Mouse (Mus musculus): ENCODE data around the gene Gcdh. TPM values are rescaled to one million over a fixed set of nuclear protein-coding genes. Genes with fewer than 3 reads are reported as not detected.
A peak's percentile ranks its signal among the peaks of the same experiment; 100 is the strongest.

Gcdh gene
- polyA plus RNA-seq, 1 experiment from 2014 or later = 32.2 TPM

- Histone ChIP-seq H3K27me3 (peaks cover 37% of the 10 kb centered on the region), H3K36me3 (no peaks in the 10 kb centered on the region), H3K27ac (replicated peaks) (no peak overlapping the region)
These were observed 33.8 kb upstream of the Gcdh start for GRCm38 (mm10) chr8:84927513-84927912.

DNA sequence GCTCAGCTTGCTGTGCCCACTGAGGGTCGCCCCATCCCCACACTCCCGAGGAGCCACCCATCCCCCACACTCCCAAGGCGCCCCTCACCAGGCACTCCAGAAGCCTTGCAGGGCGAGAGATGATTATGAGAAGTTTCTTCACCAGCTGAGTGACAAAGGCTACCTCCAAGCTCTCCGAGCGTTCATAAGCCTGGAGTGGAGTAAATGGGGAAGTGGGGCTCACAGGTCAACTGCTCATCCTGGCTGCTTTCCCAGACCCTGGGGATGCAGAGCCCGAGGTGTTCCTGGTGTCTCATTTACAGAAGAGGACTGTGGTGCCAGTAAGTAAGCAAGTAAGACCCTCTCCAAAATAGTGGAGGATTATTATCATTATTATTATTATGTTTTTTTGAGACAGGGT is 31.8 kb upstream of the Gcdh start:
- Histone ChIP-seq H3K36me3 (no peaks in the 10 kb centered on the region), H3K4me2 (replicated peaks) (no peak overlapping the region), H3K4me1 (peaks cover 7% of the 10 kb centered on the region; the same call in 1 of the 2 replicates), H3K9me3 (replicated peaks) (no peaks in the 10 kb centered on the region), H3K27ac (replicated peaks) (no peak overlapping the region), H3K9ac (no peak overlapping the region), H3K27me3 (peaks cover 22% of the 10 kb centered on the region), H3K4me3 (replicated peaks) (no peak overlapping the region)
- no peak for ATAC-seq (ENCODE audit: insufficient number of reproducible peaks, low FRiP score, low TSS enrichment, low read depth)
- WGBS = 66% methylated on average over 7 of the region's 7 CpGs

More at GRCm38 (mm10) chr8:84927513-84927912, 33.8 kb upstream of the Gcdh start:
- Histone ChIP-seq H3K4me3 (replicated peaks) (no peak overlapping the region), H3K9me3 (replicated peaks) (no peaks in the 10 kb centered on the region), H3K4me2 (replicated peaks) (no peak overlapping the region), H3K9ac (no peak overlapping the region), H3K4me1 (peaks cover 7% of the 10 kb centered on the region; the same call in 1 of the 2 replicates)
- WGBS = 80% methylated on average over 1 of the region's 1 CpGs
- ATAC-seq (ENCODE audit: insufficient number of reproducible peaks, low FRiP score, low TSS enrichment, low read depth) = no peak

DNA sequence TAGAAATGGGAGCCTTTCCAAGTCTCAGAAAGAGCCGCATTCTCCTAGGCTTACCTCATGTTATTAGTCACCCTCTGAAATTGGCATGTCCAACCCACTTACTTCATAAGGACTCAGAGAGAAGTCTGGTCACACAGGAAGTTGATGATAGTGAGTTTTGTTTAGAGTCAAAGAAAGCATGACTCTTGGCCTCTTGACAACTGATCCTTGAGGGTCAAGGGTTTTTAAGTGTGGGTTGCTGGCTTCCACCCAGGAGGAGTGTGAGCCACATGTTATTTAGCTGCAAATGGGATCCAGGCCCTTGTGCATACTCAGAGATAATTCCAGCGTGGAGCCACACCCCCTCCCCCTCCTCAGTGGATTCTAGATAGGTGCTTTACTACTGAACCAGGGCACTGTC is 27.9 kb upstream of the Gcdh start:
- H3K4me3 ChIP-seq (replicated peaks) = no peak overlapping the region
- no peaks in the 10 kb centered on the region for H3K4me1 ChIP-seq
- WGBS = 59% methylated on average over 2 of the region's 2 CpGs
- no peak overlapping the region for H3K27ac ChIP-seq (replicated peaks)
- no peak overlapping the region for H3K9ac ChIP-seq
- H3K27me3 ChIP-seq = peaks cover 13% of the 10 kb centered on the region; the same call in 1 of the 2 replicates
- H3K36me3 ChIP-seq = no peaks in the 10 kb centered on the region
- H3K9me3 ChIP-seq (replicated peaks) = no peaks in the 10 kb centered on the region
- H3K4me2 ChIP-seq (replicated peaks) = no peak overlapping the region
- ATAC-seq (ENCODE audit: insufficient number of reproducible peaks, low FRiP score, low TSS enrichment, low read depth) = no peak

DNA sequence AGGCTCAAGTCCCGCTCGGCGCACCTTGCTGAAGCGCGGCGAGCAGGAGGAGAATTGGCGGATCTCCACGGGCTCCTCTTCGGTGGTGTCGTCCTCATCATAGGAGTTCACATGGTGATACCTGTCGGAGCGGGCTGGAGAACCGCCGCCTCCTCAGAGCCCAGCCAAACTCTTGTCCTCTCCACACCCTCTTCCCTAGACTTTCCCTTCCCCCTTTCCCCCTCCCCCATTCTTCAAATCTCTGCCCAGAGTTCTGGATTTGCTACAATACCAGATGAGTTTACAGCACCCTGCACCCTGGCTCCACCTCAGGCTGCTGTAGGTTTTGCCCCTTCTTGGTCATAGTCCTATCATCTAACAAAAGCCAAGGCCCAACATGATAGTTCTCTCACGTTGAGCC is 24.9 kb upstream of the Gcdh start:
- no peaks in the 10 kb centered on the region for H3K36me3 ChIP-seq
- no peak for ATAC-seq (ENCODE audit: insufficient number of reproducible peaks, low FRiP score, low TSS enrichment, low read depth)
- WGBS = 89% methylated on average over 15 of the region's 15 CpGs
- no peak overlapping the region for H3K9ac ChIP-seq
- no peak overlapping the region for H3K4me2 ChIP-seq (replicated peaks)
- no peak overlapping the region for H3K4me3 ChIP-seq (replicated peaks)
- H3K27me3 ChIP-seq = peaks cover 18% of the 10 kb centered on the region
- H3K4me1 ChIP-seq = no peaks in the 10 kb centered on the region
- no peak overlapping the region for H3K27ac ChIP-seq (replicated peaks)
- no peaks in the 10 kb centered on the region for H3K9me3 ChIP-seq (replicated peaks)

GRCm38 (mm10) chr8:84917781-84918180 is 24.1 kb upstream of the Gcdh start:
- H3K4me3 ChIP-seq (replicated peaks) = no peak overlapping the region
- no peak for ATAC-seq (ENCODE audit: insufficient number of reproducible peaks, low FRiP score, low TSS enrichment, low read depth)
- no peaks in the 10 kb centered on the region for H3K9me3 ChIP-seq (replicated peaks)
- H3K36me3 ChIP-seq = no peaks in the 10 kb centered on the region
- peaks cover 23% of the 10 kb centered on the region for H3K27me3 ChIP-seq
- H3K27ac ChIP-seq (replicated peaks) = no peak overlapping the region
- peaks cover 8% of the 10 kb centered on the region for H3K4me1 ChIP-seq
- H3K9ac ChIP-seq = no peak overlapping the region
- no peak overlapping the region for H3K4me2 ChIP-seq (replicated peaks)
- 34% methylated on average over 20 of the region's 20 CpGs for WGBS

GRCm38 (mm10) chr8:84915269-84915668 is 21.5 kb upstream of the Gcdh start:
- H3K4me2 ChIP-seq (replicated peaks) = no peak overlapping the region
- H3K4me1 ChIP-seq = peaks cover 18% of the 10 kb centered on the region
- no peak for ATAC-seq (ENCODE audit: insufficient number of reproducible peaks, low FRiP score, low TSS enrichment, low read depth)
- 80% methylated on average over 8 of the region's 8 CpGs for WGBS
- no peak overlapping the region for H3K27ac ChIP-seq (replicated peaks)
- no peak overlapping the region for H3K4me3 ChIP-seq (replicated peaks)
- H3K9me3 ChIP-seq (replicated peaks) = no peaks in the 10 kb centered on the region
- H3K27me3 ChIP-seq = peaks cover 44% of the 10 kb centered on the region
- no peak overlapping the region for H3K9ac ChIP-seq
- H3K36me3 ChIP-seq = no peaks in the 10 kb centered on the region

DNA sequence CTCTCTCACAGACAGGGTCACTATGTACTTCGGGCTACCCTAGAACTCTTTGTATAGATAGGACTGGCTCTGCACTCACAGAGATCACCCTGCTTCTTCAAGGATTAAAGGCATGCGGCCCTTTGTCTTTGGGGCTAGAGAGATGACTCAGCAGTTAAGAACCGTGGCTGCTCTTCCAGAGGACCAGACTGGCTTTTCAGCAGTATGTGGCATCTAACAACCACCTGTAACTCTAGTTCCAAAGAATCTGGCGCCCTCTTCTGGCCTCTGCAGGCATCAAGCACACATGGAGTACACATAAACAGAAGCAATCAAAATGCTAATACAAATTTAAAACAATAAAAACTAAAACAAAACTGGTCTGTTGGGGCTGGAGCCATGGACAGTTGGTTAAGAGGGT is 20.2 kb upstream of the Gcdh start:
- Histone ChIP-seq H3K36me3 (no peaks in the 10 kb centered on the region), H3K9ac (no peak overlapping the region), H3K9me3 (replicated peaks) (no peaks in the 10 kb centered on the region), H3K4me3 (replicated peaks) (no peak overlapping the region), H3K4me1 (peaks cover 30% of the 10 kb centered on the region), H3K27ac (replicated peaks) (no peak overlapping the region), H3K27me3 (peaks cover 45% of the 10 kb centered on the region), H3K4me2 (replicated peaks) (peak overlapping the region; percentile 83)
- no peak for ATAC-seq (ENCODE audit: insufficient number of reproducible peaks, low FRiP score, low TSS enrichment, low read depth)
- 31% methylated on average over 4 of the region's 4 CpGs for WGBS

- WGBS = 12% methylated on average over 9 of the region's 9 CpGs
- no peak for ATAC-seq (ENCODE audit: insufficient number of reproducible peaks, low FRiP score, low TSS enrichment, low read depth)
These were observed 19.8 kb upstream of the Gcdh start for GRCm38 (mm10) chr8:84913502-84913900.

DNA sequence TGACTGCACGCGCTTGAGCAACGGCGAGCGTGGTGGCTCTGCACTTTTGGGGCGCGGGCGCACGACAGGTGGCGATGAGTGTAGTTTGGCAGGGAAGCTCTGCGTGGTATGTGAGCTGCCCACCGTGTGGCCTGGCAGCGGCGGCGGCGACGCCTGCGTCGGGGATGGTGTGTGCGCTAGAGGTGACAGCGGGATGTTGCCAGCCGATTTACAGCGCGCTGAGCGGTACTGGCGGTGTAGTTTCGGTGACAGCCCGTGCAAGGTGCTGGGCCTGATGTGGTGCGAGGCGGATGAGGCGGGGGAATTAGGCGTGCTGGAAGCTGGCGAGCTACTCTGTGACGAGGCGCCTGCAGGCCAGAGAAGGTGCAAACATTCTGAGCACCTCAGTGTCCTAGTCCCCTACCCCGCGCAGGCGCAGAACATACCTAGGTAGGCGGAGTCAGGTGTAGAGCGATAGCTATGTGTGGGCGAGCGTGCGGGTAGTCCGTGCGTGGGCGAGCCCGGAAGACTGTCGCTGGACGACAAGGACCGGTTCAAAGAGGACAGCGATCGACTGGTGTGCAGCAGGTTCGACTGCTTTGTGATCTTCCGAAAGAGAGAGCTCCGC is 19.3 kb upstream of the Gcdh start:
- under 1% methylated on average over 55 of the region's 55 CpGs for WGBS
- H3K9ac ChIP-seq = no peak overlapping the region
- H3K27me3 ChIP-seq = peaks cover 42% of the 10 kb centered on the region
- no peaks in the 10 kb centered on the region for H3K9me3 ChIP-seq (replicated peaks)
- H3K4me2 ChIP-seq (replicated peaks) = peak overlapping the region; percentile 83
- H3K4me3 ChIP-seq (replicated peaks) = peak overlapping the region; percentile 42
- ATAC-seq (ENCODE audit: insufficient number of reproducible peaks, low FRiP score, low TSS enrichment, low read depth) = no peak
- no peak overlapping the region for H3K27ac ChIP-seq (replicated peaks)
- peaks cover 32% of the 10 kb centered on the region for H3K4me1 ChIP-seq
- no peaks in the 10 kb centered on the region for H3K36me3 ChIP-seq

More at GRCm38 (mm10) chr8:84913502-84913900, 19.8 kb upstream of the Gcdh start:
- Histone ChIP-seq H3K36me3 (no peaks in the 10 kb centered on the region), H3K9me3 (replicated peaks) (no peaks in the 10 kb centered on the region), H3K27me3 (peaks cover 45% of the 10 kb centered on the region), H3K4me3 (replicated peaks) (peak overlapping the region; percentile 42), H3K4me1 (peaks cover 32% of the 10 kb centered on the region), H3K4me2 (replicated peaks) (peak overlapping the region; percentile 83), H3K9ac (no peak overlapping the region), H3K27ac (replicated peaks) (no peak overlapping the region)

- 20% methylated on average over 27 of the region's 27 CpGs for WGBS
- Histone ChIP-seq H3K4me3 (replicated peaks) (peak overlapping the region; percentile 42), H3K27me3 (peaks cover 35% of the 10 kb centered on the region), H3K36me3 (no peaks in the 10 kb centered on the region), H3K27ac (replicated peaks) (no peak overlapping the region), H3K4me1 (peaks cover 32% of the 10 kb centered on the region), H3K9me3 (replicated peaks) (no peaks in the 10 kb centered on the region), H3K4me2 (replicated peaks) (peak overlapping the region; percentile 83), H3K9ac (no peak overlapping the region)
- no peak for ATAC-seq (ENCODE audit: insufficient number of reproducible peaks, low FRiP score, low TSS enrichment, low read depth)
These were observed 18.7 kb upstream of the Gcdh start for GRCm38 (mm10) chr8:84912391-84912790.

- 0 out of 2 replicates have a peak overlapping the region, but pooled peaks have one; percentile 42 for H3K4me3 ChIP-seq (replicated peaks)
- WGBS = 86% methylated on average over 9 of the region's 9 CpGs
- no peak overlapping the region for H3K4me2 ChIP-seq (replicated peaks)
These were observed 18.1 kb upstream of the Gcdh start for GRCm38 (mm10) chr8:84911854-84912253.

GRCm38 (mm10) chr8:84910551-84910950 is 16.8 kb upstream of the Gcdh start:
- Histone ChIP-seq H3K4me2 (replicated peaks) (no peak overlapping the region), H3K9me3 (replicated peaks) (no peaks in the 10 kb centered on the region), H3K27me3 (peaks cover 32% of the 10 kb centered on the region), H3K4me1 (peaks cover 32% of the 10 kb centered on the region), H3K4me3 (replicated peaks) (no peak overlapping the region), H3K27ac (replicated peaks) (no peak overlapping the region), H3K36me3 (no peaks in the 10 kb centered on the region), H3K9ac (no peak overlapping the region)
- WGBS = 80% methylated on average over 6 of the region's 6 CpGs
- ATAC-seq (ENCODE audit: insufficient number of reproducible peaks, low FRiP score, low TSS enrichment, low read depth) = no peak

More at GRCm38 (mm10) chr8:84911854-84912253, 18.1 kb upstream of the Gcdh start:
- Histone ChIP-seq H3K4me1 (peaks cover 32% of the 10 kb centered on the region), H3K9me3 (replicated peaks) (no peaks in the 10 kb centered on the region), H3K36me3 (no peaks in the 10 kb centered on the region), H3K27ac (replicated peaks) (no peak overlapping the region), H3K27me3 (peaks cover 32% of the 10 kb centered on the region), H3K9ac (no peak overlapping the region)
- no peak for ATAC-seq (ENCODE audit: insufficient number of reproducible peaks, low FRiP score, low TSS enrichment, low read depth)

All from embryonic facial prominence, embryonic 15.5 days (tissue).